In genomic region chr1:132741175-132741997, GRCm38 (mm10) we compare ENCODE assay signal across 8 mouse cellular contexts. TPM values are rescaled to one million over a fixed set of nuclear protein-coding genes. Genes with fewer than 3 reads are reported as not detected.
DNase-seq lines count a peak whose midpoint lies in the region; ATAC-seq lines count a peak whose summit lies in the region.

TSS of gene Nfasc (minus strand) at chr1:132741797.

- 3% methylated on average over 51 of the region's 51 CpGs for WGBS in hindbrain, embryonic 13.5 days

- peak within 1 kb of the TSS; percentile 68 for H3K4me3 ChIP-seq in hindbrain, embryonic 13.5 days

- ATAC-seq in hindbrain, embryonic 13.5 days (ENCODE audit: low FRiP score), result peak; percentile 71

- peak within 1 kb of the TSS; percentile 95 for H3K27ac ChIP-seq in hindbrain, embryonic 13.5 days

- H3K9me3 ChIP-seq in hindbrain, embryonic 13.5 days, result no peaks in the 10 kb centered on the region

- peak within 1 kb of the TSS; percentile 90 for H3K9ac ChIP-seq in hindbrain, embryonic 13.5 days

- H3K27me3 ChIP-seq in hindbrain, embryonic 13.5 days, result peaks cover 7% of the 10 kb centered on the region; the same call in 1 of the 2 replicates

- no peaks in the 10 kb centered on the region for H3K36me3 ChIP-seq in hindbrain, embryonic 13.5 days

- DNase-seq in adrenal gland, adult 2 months, result peak; percentile 66
- peak; percentile 96 to 98 for DNase-seq in cerebellum, postnatal 25 days
- DNase-seq in frontal cortex, postnatal 14 days (ENCODE audit: low spot score in 2 of 2), result peak; percentile 70 to 87
- DNase-seq in layer of hippocampus, postnatal 36 days, result peak; percentile 91
- DNase-seq in lung, postnatal 4 days, result peak; percentile 35 to 43
- peak; percentile 89 for DNase-seq in right cerebral cortex, postnatal 14 days
- no peak for DNase-seq in T-cell, adult 2 months (ENCODE audit: low spot score)

- H3K4me2 ChIP-seq in hindbrain, embryonic 13.5 days, result peak within 1 kb of the TSS; percentile 88

- H3K4me1 ChIP-seq in hindbrain, embryonic 13.5 days (replicated peaks), result peaks cover 49% of the 10 kb centered on the region

RNA-seq across cellular contexts. Expression of gene Nfasc, which starts in this region (rescaled TPM):
- total RNA-seq in adrenal gland, adult 2 months (2021), result 1 to 10 TPM; 3.9 to 5.7 TPM
- polyA plus RNA-seq in adrenal gland, adult 2 months (2012; rRNA removed), result 1.2 and 1.5 TPM in 2 replicates
- polyA plus RNA-seq in hindbrain, embryonic 13.5 days (2015; fragmentation: Nextera tagmentation; extraction: Ambion mirVana), result 44.3 and 45.3 TPM in 2 replicates
- 100 to 1,000 TPM; 174 to 193 TPM for total RNA-seq in layer of hippocampus, postnatal 36 days (2021)

Comparison
In these comparisons a context has a peak if more than half of its experiments do, and no peak if none do; other contexts are left out.
1. RNA of gene Nfasc (total RNA-seq): 174 to 193 TPM in layer of hippocampus, postnatal 36 days; 3.9 to 5.7 TPM in adrenal gland, adult 2 months; every median in the first group is over 10 times any median in the second.
2. RNA of gene Nfasc (polyA plus RNA-seq): 44.3 to 45.3 TPM in hindbrain, embryonic 13.5 days; 1.2 to 1.5 TPM in adrenal gland, adult 2 months; every median in the first group is over 10 times any median in the second.